Mouse (Mus musculus): ENCODE results near the gene Cbfa2t2.

GRCm38 (mm10) chr2:154507566-154508283 lies 71.4 kb downstream of the Cbfa2t2 start:
- TF ChIP-seq CTCF (IDR thresholded peaks at IDR 0.05; ENCODE audit: control insufficient read depth, insufficient read depth, insufficient read length) (no peak), MAX (IDR thresholded peaks at IDR 0.05) (no peak), USF1 (IDR thresholded peaks at IDR 0.05; ENCODE audit: low read depth) (no peak), FOSL1 (IDR thresholded peaks at IDR 0.05; ENCODE audit: insufficient read depth, low read length, poor library complexity, severe bottlenecking) (no peak), MYOD1 (IDR thresholded peaks at IDR 0.05; ENCODE audit: control insufficient read depth, insufficient read length, low read depth) (peak; percentile 11), MYOG (IDR thresholded peaks at IDR 0.05; ENCODE audit: control insufficient read depth, extremely low read depth, insufficient read length) (no peak)

All from C2C12 (cell line).